Mouse (Mus musculus) kidney, embryonic 15.5 days (tissue): ENCODE results near the gene Fabp2. TPM values are rescaled to one million over a fixed set of nuclear protein-coding genes. Genes with fewer than 3 reads are reported as not detected.

Experiments
- ATAC-seq: fragments of 200-750 bp; cut with Nextera tagmentation; replicated peaks from 2 replicates; pipeline ENCODE4 v1.8.0; 2017; ENCODE audit warnings: moderate TSS enrichment; ENCODE audit not compliant: low FRiP score
- H3K27ac ChIP-seq: fragments of 300-500 bp; sonication (generic); 2 replicates; pipeline ENCODE4 v1.5.1; 2015; ENCODE audit warnings: mild to moderate bottlenecking, inconsistent platforms
- H3K27me3 ChIP-seq: fragments of 300-500 bp; sonication (generic); 2 replicates; pipeline ENCODE4 v1.6.1; 2015; ENCODE audit warnings: inconsistent platforms
- H3K36me3 ChIP-seq: fragments of 300-500 bp; sonication (generic); 2 replicates; pipeline ENCODE4 v1.6.1; 2015; ENCODE audit warnings: inconsistent platforms
- H3K4me1 ChIP-seq: fragments of 300-500 bp; sonication (generic); 2 replicates; pipeline ENCODE4 v1.6.1; 2015; ENCODE audit warnings: inconsistent platforms
- H3K4me2 ChIP-seq: fragments of 300-500 bp; sonication (generic); 2 replicates; pipeline ENCODE4 v1.6.1; 2015; ENCODE audit warnings: moderate library complexity, mild to moderate bottlenecking, inconsistent platforms
- H3K4me3 ChIP-seq: fragments of 300-500 bp; sonication (generic); replicated peaks from 2 replicates; pipeline ENCODE4 v1.5.1; 2015; ENCODE audit warnings: mild to moderate bottlenecking, inconsistent platforms
- H3K9ac ChIP-seq: fragments of 300-500 bp; sonication (generic); 2 replicates; pipeline ENCODE4 v1.6.1; 2015; ENCODE audit warnings: mild to moderate bottlenecking, inconsistent platforms
- H3K9me3 ChIP-seq: fragments of 300-500 bp; sonication (generic); replicated peaks from 2 replicates; pipeline ENCODE4 v1.6.1; 2016; ENCODE audit warnings: inconsistent platforms
- WGBS: fragments of 180-500 bp; shearing (Covaris S2); methylation state at CpG from one replicate; pipeline ENCODE4 v1.1.7; 2015; ENCODE audit warnings: mixed read lengths; 5-methylcytosine and 5-hydroxymethylcytosine counted together
- polyA plus RNA-seq: library from polyadenylated mRNA; unstranded; fragments of >200 nt; fragmentation: Nextera tagmentation; extraction: Ambion mirVana; gene quantifications from 2 replicates; pipeline ENCODE4 v1.2.1, GENCODE M21; 2015

Fabp2 gene
- polyA plus RNA-seq = 0.16 and 0.17 TPM in 2 replicates

- Histone ChIP-seq H3K4me1 (no peaks in the 10 kb centered on the region), H3K9ac (no peak within 1 kb of the TSS), H3K27me3 (no peaks in the 10 kb centered on the region), H3K9me3 (no peaks in the 10 kb centered on the region), H3K27ac (no peak within 1 kb of the TSS), H3K36me3 (no peaks in the 10 kb centered on the region), H3K4me2 (no peak within 1 kb of the TSS), H3K4me3 (no peak within 1 kb of the TSS)
- ATAC-seq = no peak
- 87% methylated on average over 3 of the region's 3 CpGs for WGBS
Measured at GRCm38 (mm10) chr3:122894772-122895171, at the start of gene Fabp2. TSS of gene Fabp2 (plus strand) at chr3:122895072.

- Histone ChIP-seq H3K4me3 (no peak overlapping the region), H3K4me2 (no peak overlapping the region), H3K9ac (no peak overlapping the region), H3K27ac (no peak overlapping the region), H3K4me1 (0 out of 2 replicates have a peak, but pooled peaks cover 3% of the 10 kb centered on the region), H3K36me3 (peaks cover 7% of the 10 kb centered on the region), H3K9me3 (0 out of 2 replicates have a peak, but pooled peaks cover 3% of the 10 kb centered on the region), H3K27me3 (no peaks in the 10 kb centered on the region)
- ATAC-seq = no peak
- 66% methylated on average over 5 of the region's 5 CpGs for WGBS
Measured at GRCm38 (mm10) chr3:122848410-122849034, 46.4 kb upstream of the Fabp2 start.

- Histone ChIP-seq H3K27me3 (no peaks in the 10 kb centered on the region), H3K4me2 (no peak overlapping the region), H3K4me3 (no peak overlapping the region), H3K27ac (no peak overlapping the region), H3K9ac (no peak overlapping the region), H3K36me3 (no peaks in the 10 kb centered on the region), H3K9me3 (no peaks in the 10 kb centered on the region), H3K4me1 (no peaks in the 10 kb centered on the region)
- ATAC-seq = no peak
- 71% methylated on average over 11 of the region's 11 CpGs for WGBS
Measured at GRCm38 (mm10) chr3:122855149-122855548, 39.7 kb upstream of the Fabp2 start.

GRCm38 (mm10) chr3:122859829-122860228, 35.0 kb upstream of the Fabp2 start:
- H3K9me3 ChIP-seq = no peaks in the 10 kb centered on the region
- H3K4me3 ChIP-seq = no peak overlapping the region
- no peaks in the 10 kb centered on the region for H3K36me3 ChIP-seq
- no peak for ATAC-seq
- H3K27ac ChIP-seq = no peak overlapping the region
- H3K27me3 ChIP-seq = no peaks in the 10 kb centered on the region
- H3K4me2 ChIP-seq = no peak overlapping the region
- WGBS = 80% methylated on average over 2 of the region's 2 CpGs
- H3K4me1 ChIP-seq = no peaks in the 10 kb centered on the region
- no peak overlapping the region for H3K9ac ChIP-seq

GRCm38 (mm10) chr3:122860573-122861498, 34.0 kb upstream of the Fabp2 start:
- no peak overlapping the region for H3K9ac ChIP-seq
- WGBS = 87% methylated on average over 12 of the region's 12 CpGs
- no peaks in the 10 kb centered on the region for H3K27me3 ChIP-seq
- no peak overlapping the region for H3K4me3 ChIP-seq
- H3K4me2 ChIP-seq = no peak overlapping the region
- no peaks in the 10 kb centered on the region for H3K4me1 ChIP-seq
- no peaks in the 10 kb centered on the region for H3K9me3 ChIP-seq
- ATAC-seq = no peak
- no peaks in the 10 kb centered on the region for H3K36me3 ChIP-seq
- H3K27ac ChIP-seq = no peak overlapping the region

- ATAC-seq = no peak
- Histone ChIP-seq H3K27ac (no peak overlapping the region), H3K27me3 (no peaks in the 10 kb centered on the region), H3K4me3 (no peak overlapping the region), H3K9me3 (no peaks in the 10 kb centered on the region), H3K36me3 (no peaks in the 10 kb centered on the region), H3K4me1 (no peaks in the 10 kb centered on the region), H3K9ac (no peak overlapping the region), H3K4me2 (no peak overlapping the region)
- WGBS = 80% methylated on average over 4 of the region's 4 CpGs
Measured at GRCm38 (mm10) chr3:122865092-122865491, 29.8 kb upstream of the Fabp2 start.

GRCm38 (mm10) chr3:122868270-122868669, 26.6 kb upstream of the Fabp2 start:
- Histone ChIP-seq H3K9me3 (no peaks in the 10 kb centered on the region), H3K9ac (no peak overlapping the region), H3K36me3 (no peaks in the 10 kb centered on the region), H3K27me3 (no peaks in the 10 kb centered on the region), H3K27ac (no peak overlapping the region), H3K4me3 (no peak overlapping the region), H3K4me1 (no peaks in the 10 kb centered on the region), H3K4me2 (no peak overlapping the region)
- ATAC-seq = no peak
- WGBS = 94% methylated on average over 1 of the region's 1 CpGs

GRCm38 (mm10) chr3:122871596-122871995, 23.3 kb upstream of the Fabp2 start:
- no peaks in the 10 kb centered on the region for H3K4me1 ChIP-seq
- no peaks in the 10 kb centered on the region for H3K27me3 ChIP-seq
- no peak overlapping the region for H3K27ac ChIP-seq
- H3K9ac ChIP-seq = no peak overlapping the region
- H3K9me3 ChIP-seq = no peaks in the 10 kb centered on the region
- no peak overlapping the region for H3K4me2 ChIP-seq
- no peaks in the 10 kb centered on the region for H3K36me3 ChIP-seq
- no peak overlapping the region for H3K4me3 ChIP-seq
- no peak for ATAC-seq
- WGBS = 74% methylated on average over 1 of the region's 1 CpGs

GRCm38 (mm10) chr3:122876870-122877269, 18.0 kb upstream of the Fabp2 start:
- no peak for ATAC-seq
- H3K4me2 ChIP-seq = no peak overlapping the region
- no peaks in the 10 kb centered on the region for H3K36me3 ChIP-seq
- 89% methylated on average over 2 of the region's 2 CpGs for WGBS
- no peaks in the 10 kb centered on the region for H3K4me1 ChIP-seq
- H3K9me3 ChIP-seq = no peaks in the 10 kb centered on the region
- H3K4me3 ChIP-seq = no peak overlapping the region
- no peaks in the 10 kb centered on the region for H3K27me3 ChIP-seq
- H3K27ac ChIP-seq = no peak overlapping the region
- H3K9ac ChIP-seq = no peak overlapping the region

GRCm38 (mm10) chr3:122877543-122877942, 17.3 kb upstream of the Fabp2 start:
- Histone ChIP-seq H3K4me2 (no peak overlapping the region), H3K9me3 (no peaks in the 10 kb centered on the region), H3K36me3 (no peaks in the 10 kb centered on the region), H3K4me1 (no peaks in the 10 kb centered on the region), H3K9ac (no peak overlapping the region), H3K4me3 (no peak overlapping the region), H3K27me3 (no peaks in the 10 kb centered on the region), H3K27ac (no peak overlapping the region)
- WGBS = 93% methylated on average over 3 of the region's 3 CpGs
- ATAC-seq = no peak

GRCm38 (mm10) chr3:122878705-122879315, 16.1 kb upstream of the Fabp2 start:
- WGBS = 88% methylated on average over 8 of the region's 8 CpGs
- Histone ChIP-seq H3K36me3 (no peaks in the 10 kb centered on the region), H3K4me1 (no peaks in the 10 kb centered on the region), H3K4me2 (no peak overlapping the region), H3K9ac (no peak overlapping the region), H3K4me3 (no peak overlapping the region), H3K27ac (no peak overlapping the region), H3K27me3 (no peaks in the 10 kb centered on the region), H3K9me3 (no peaks in the 10 kb centered on the region)
- ATAC-seq = no peak
